Mouse (Mus musculus): ENCODE results near the gene Taco1.

DNA sequence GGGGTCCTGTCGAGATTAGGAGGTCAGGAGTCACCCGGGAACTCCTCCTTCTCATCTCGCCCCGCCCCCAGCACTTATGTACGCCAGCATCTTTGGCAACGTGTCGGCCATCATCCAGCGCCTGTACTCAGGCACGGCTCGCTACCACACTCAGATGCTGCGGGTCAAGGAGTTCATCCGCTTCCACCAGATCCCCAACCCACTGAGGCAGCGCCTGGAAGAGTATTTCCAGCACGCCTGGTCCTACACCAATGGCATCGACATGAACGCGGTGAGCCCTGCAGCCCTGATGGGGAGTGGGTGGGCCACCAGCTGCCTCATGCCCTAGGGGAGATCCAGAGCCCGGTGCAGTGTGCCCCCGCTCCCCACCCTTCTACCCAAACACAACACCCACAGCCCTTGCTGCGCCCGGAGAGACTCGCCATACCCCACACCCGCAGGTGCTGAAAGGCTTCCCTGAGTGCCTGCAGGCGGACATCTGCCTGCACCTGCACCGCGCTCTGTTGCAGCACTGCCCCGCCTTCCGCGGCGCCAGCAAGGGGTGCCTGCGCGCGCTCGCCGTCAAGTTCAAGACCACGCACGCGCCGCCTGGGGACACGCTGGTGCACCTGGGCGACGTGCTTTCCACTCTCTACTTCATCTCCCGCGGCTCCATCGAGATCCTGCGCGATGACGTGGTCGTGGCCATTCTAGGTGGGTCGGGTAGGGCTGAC lies 45.7 kb upstream of the Taco1 start:
- TF ChIP-seq CTCF (IDR thresholded peaks at IDR 0.05; ENCODE audit: insufficient read depth, low read depth, low read length) (no peak), POLR2A (IDR thresholded peaks at IDR 0.05; ENCODE audit: insufficient read depth, low read depth, low read length) (no peak)
